Mouse (Mus musculus) myocyte (in vitro differentiated cells): ENCODE measurements around the gene Tspan6. TPM values are rescaled to one million over a fixed set of nuclear protein-coding genes. Genes with fewer than 3 reads are reported as not detected.

ENCODE experiments used
- H3K27me3 ChIP-seq: one replicate; pipeline ENCODE4 v1.6.1; 2011; ENCODE audit not compliant: control insufficient read depth, insufficient read depth, insufficient read length
- H3K36me3 ChIP-seq: one replicate; pipeline ENCODE4 v1.6.1; 2011; ENCODE audit not compliant: control insufficient read depth, insufficient read depth
- H3K4me2 ChIP-seq: one replicate; pipeline ENCODE4 v1.6.1; 2011; ENCODE audit warnings: low read depth, control low read depth
- H3K4me3 ChIP-seq: one replicate; pipeline ENCODE4 v1.5.1; 2011; ENCODE audit warnings: mild to moderate bottlenecking, control low read depth, moderate library complexity
- H3K79me2 ChIP-seq: one replicate; pipeline ENCODE4 v1.6.1; 2011; ENCODE audit not compliant: control insufficient read depth, insufficient read depth
- H3ac ChIP-seq: one replicate; pipeline ENCODE4 v1.6.1; 2011; ENCODE audit not compliant: control insufficient read depth, insufficient read length
- CEBPB ChIP-seq: IDR thresholded peaks from 2 replicates; pipeline ENCODE4 v1.6.1; 2011; ENCODE audit warnings: mild to moderate bottlenecking, moderate library complexity; ENCODE audit not compliant: poor library complexity, insufficient read depth, severe bottlenecking
- E2F4 ChIP-seq: IDR thresholded peaks from one replicate; pipeline ENCODE4 v1.6.1; 2011; ENCODE audit warnings: mild to moderate bottlenecking, control low read depth, moderate library complexity; ENCODE audit not compliant: insufficient read depth
- MAX ChIP-seq: IDR thresholded peaks from one replicate; pipeline ENCODE4 v1.6.1; 2011; ENCODE audit warnings: low read depth, mild to moderate bottlenecking, control low read depth
- MYOG ChIP-seq, 3 experiments: IDR thresholded peaks; one replicate each; pipeline ENCODE4 v1.6.1; 2011; ENCODE audit warnings: control low read depth in 2 of 3, low read depth in 2 of 3, mild to moderate bottlenecking in 2 of 3; ENCODE audit not compliant: insufficient read length in 2 of 3, control insufficient read depth in 1 of 3, insufficient read depth in 1 of 3
- POLR2A ChIP-seq: IDR thresholded peaks from one replicate; pipeline ENCODE4 v1.6.1; 2011; ENCODE audit warnings: low read depth, mild to moderate bottlenecking, control low read depth, moderate library complexity; ENCODE audit not compliant: insufficient read length
- POLR2AphosphoS2 ChIP-seq: IDR thresholded peaks from one replicate; pipeline ENCODE4 v1.6.1; 2011; ENCODE audit warnings: low read depth, control low read depth; ENCODE audit not compliant: insufficient read length
- SRF ChIP-seq: IDR thresholded peaks from one replicate; pipeline ENCODE4 v1.6.1; 2011; ENCODE audit warnings: low read depth; ENCODE audit not compliant: control insufficient read depth, insufficient read length
- TCF12 ChIP-seq: IDR thresholded peaks from one replicate; pipeline ENCODE4 v1.6.1; 2011; ENCODE audit warnings: mild to moderate bottlenecking, control low read depth; ENCODE audit not compliant: poor library complexity, insufficient read depth, severe bottlenecking
- TCF3 ChIP-seq: IDR thresholded peaks from one replicate; pipeline ENCODE4 v1.6.1; 2011; ENCODE audit warnings: low read depth, control low read depth; ENCODE audit not compliant: insufficient read length
- USF1 ChIP-seq: IDR thresholded peaks from one replicate; pipeline ENCODE4 v1.6.1; 2011; ENCODE audit warnings: low read depth, mild to moderate bottlenecking, control low read depth, moderate library complexity
- polyA plus RNA-seq: library from polyadenylated mRNA; unstranded; fragments of >200 nt; fragmentation: generic; extraction: Trizol; gene quantifications from one replicate; pipeline ENCODE4 v1.2.1, GENCODE M21; 2012; ENCODE audit warnings: missing spikeins

The Tspan6 gene
- polyA plus RNA-seq, result 19.9 TPM

- H3K4me3 ChIP-seq, result peak within 1 kb of the TSS; percentile 35
- peak within 1 kb of the TSS; percentile 74 for H3K4me2 ChIP-seq
- no peaks in the 10 kb centered on the region for H3K79me2 ChIP-seq
- no peaks in the 10 kb centered on the region for H3K36me3 ChIP-seq
- TF ChIP-seq SRF (no peak), TCF3 (no peak), E2F4 (no peak), MAX (no peak), POLR2A (peak; percentile 27), TCF12 (no peak)
- no peaks in the 10 kb centered on the region for H3K27me3 ChIP-seq
- H3ac ChIP-seq, result no peak within 1 kb of the TSS
Measured at GRCm38 (mm10) chrX:133898014-133898542, at the start of gene Tspan6. Tspan6 (minus strand) TSS chrX:133898429.

GRCm38 (mm10) chrX:133947427-133947826 is 49.2 kb upstream of the Tspan6 start:
- H3K4me3 ChIP-seq, result no peak overlapping the region
- H3K79me2 ChIP-seq, result no peaks in the 10 kb centered on the region

GRCm38 (mm10) chrX:133939561-133939960 is 41.3 kb upstream of the Tspan6 start:
- H3K4me2 ChIP-seq, result no peak overlapping the region
- H3K79me2 ChIP-seq, result no peaks in the 10 kb centered on the region
- H3K27me3 ChIP-seq, result no peaks in the 10 kb centered on the region
- TF ChIP-seq MYOG (IDR thresholded peaks at IDR 0.05; ENCODE audit: control insufficient read depth in 1 of 3, insufficient read depth in 1 of 3, insufficient read length in 2 of 3, low read depth in 2 of 3) (no peak), TCF3 (no peak), E2F4 (no peak), POLR2AphosphoS2 (no peak), CEBPB (no peak), MAX (no peak), TCF12 (no peak), POLR2A (no peak)
- no peaks in the 10 kb centered on the region for H3K36me3 ChIP-seq
- H3ac ChIP-seq, result no peak overlapping the region
- H3K4me3 ChIP-seq, result no peak overlapping the region

More at GRCm38 (mm10) chrX:133947427-133947826, 49.2 kb upstream of the Tspan6 start:
- no peaks in the 10 kb centered on the region for H3K27me3 ChIP-seq
- TF ChIP-seq CEBPB (no peak), E2F4 (no peak)
- no peak overlapping the region for H3ac ChIP-seq
- H3K4me2 ChIP-seq, result no peak overlapping the region
- no peaks in the 10 kb centered on the region for H3K36me3 ChIP-seq

- no peak overlapping the region for H3ac ChIP-seq
- no peaks in the 10 kb centered on the region for H3K79me2 ChIP-seq
- H3K4me3 ChIP-seq, result no peak overlapping the region
- no peaks in the 10 kb centered on the region for H3K27me3 ChIP-seq
- TF ChIP-seq USF1, result no peak
- no peak overlapping the region for H3K4me2 ChIP-seq
- no peaks in the 10 kb centered on the region for H3K36me3 ChIP-seq
Measured at GRCm38 (mm10) chrX:133936605-133937225, 38.5 kb upstream of the Tspan6 start.

GRCm38 (mm10) chrX:133931302-133932013 is 33.2 kb upstream of the Tspan6 start:
- H3K36me3 ChIP-seq, result no peaks in the 10 kb centered on the region
- no peak overlapping the region for H3K4me2 ChIP-seq
- TF ChIP-seq CEBPB, result no peak
- TF ChIP-seq E2F4, result no peak
- TF ChIP-seq TCF12, result no peak
- no peak for TF ChIP-seq MYOG (IDR thresholded peaks at IDR 0.05; ENCODE audit: control insufficient read depth in 1 of 3, insufficient read depth in 1 of 3, insufficient read length in 2 of 3, low read depth in 2 of 3)
- H3K27me3 ChIP-seq, result no peaks in the 10 kb centered on the region
- no peaks in the 10 kb centered on the region for H3K79me2 ChIP-seq
- H3K4me3 ChIP-seq, result no peak overlapping the region
- no peak overlapping the region for H3ac ChIP-seq

GRCm38 (mm10) chrX:133926760-133927159 is 28.5 kb upstream of the Tspan6 start:
- Histone ChIP-seq H3K4me2 (no peak overlapping the region), H3K36me3 (no peaks in the 10 kb centered on the region), H3ac (no peak overlapping the region), H3K79me2 (no peaks in the 10 kb centered on the region), H3K4me3 (no peak overlapping the region), H3K27me3 (no peaks in the 10 kb centered on the region)
- TF ChIP-seq USF1, result no peak
